Mouse (Mus musculus) kidney, postnatal 0 days (tissue): ENCODE data around the gene Crp. TPM values are rescaled to one million over a fixed set of nuclear protein-coding genes. Genes with fewer than 3 reads are reported as not detected.
A peak's percentile ranks its signal among the peaks of the same experiment; 100 is the strongest.

ENCODE experiments used
- ATAC-seq: fragments of 200-750 bp; cut with Nextera tagmentation; replicated peaks from 2 replicates; pipeline ENCODE4 v1.8.0; 2017; ENCODE audit warnings: low read depth, moderate number of reproducible peaks, moderate TSS enrichment, moderate library complexity; ENCODE audit not compliant: low FRiP score
- DNase-seq: peaks from one replicate; pipeline ENCODE4 v3.0.0-alpha.2; 2016; ENCODE audit warnings: low spot score
- H3K27ac ChIP-seq: fragments of 300-500 bp; sonication (generic); 2 replicates; pipeline ENCODE4 v1.5.1; 2014; ENCODE audit warnings: mild to moderate bottlenecking
- H3K27me3 ChIP-seq: fragments of 300-500 bp; sonication (generic); 2 replicates; pipeline ENCODE4 v1.6.1; 2014; ENCODE audit warnings: low read length, mixed read lengths; ENCODE audit not compliant: insufficient read depth
- H3K36me3 ChIP-seq: fragments of 300-500 bp; sonication (generic); 2 replicates; pipeline ENCODE4 v1.6.1; 2014; ENCODE audit warnings: low read length, mixed read lengths; ENCODE audit not compliant: insufficient read depth
- H3K4me1 ChIP-seq: fragments of 300-500 bp; sonication (generic); replicated peaks from 2 replicates; pipeline ENCODE4 v1.6.1; 2014; ENCODE audit warnings: antibody characterized with exemption, low read length, mixed read lengths; ENCODE audit not compliant: insufficient read depth
- H3K4me2 ChIP-seq: fragments of 300-500 bp; sonication (generic); 2 replicates; pipeline ENCODE4 v1.6.1; 2014; ENCODE audit warnings: mild to moderate bottlenecking, low read length, moderate library complexity, mixed read lengths
- H3K4me3 ChIP-seq: fragments of 300-500 bp; sonication (generic); replicated peaks from 2 replicates; pipeline ENCODE4 v1.5.1; 2014; ENCODE audit warnings: low read depth, low read length
- H3K9ac ChIP-seq: fragments of 300-500 bp; sonication (generic); 2 replicates; pipeline ENCODE4 v1.6.1; 2014; ENCODE audit warnings: low read depth, low read length
- H3K9me3 ChIP-seq: fragments of 300-500 bp; sonication (generic); replicated peaks from 2 replicates; pipeline ENCODE4 v1.6.1; 2016; ENCODE audit warnings: low read length, inconsistent platforms, mixed read lengths
- CTCF ChIP-seq: IDR thresholded peaks from 2 replicates; pipeline ENCODE4 v1.5.1; 2016; ENCODE audit warnings: antibody characterized with exemption, low read depth, mild to moderate bottlenecking, moderate library complexity
- WGBS: fragments of 180-500 bp; shearing (Covaris S2); extraction: QIAGEN DNeasy Blood & Tissue Kit; methylation state at CpG from one replicate; pipeline ENCODE4 v1.1.7; 2014; 5-methylcytosine and 5-hydroxymethylcytosine counted together
- polyA plus RNA-seq: library from polyadenylated mRNA; unstranded; fragments of >200 nt; fragmentation: Nextera tagmentation; extraction: Ambion mirVana; gene quantifications from 2 replicates; pipeline ENCODE4 v1.2.1, GENCODE M21; 2015

The Crp gene
- polyA plus RNA-seq, 1 experiment from 2014 or later, result not detected

DNA sequence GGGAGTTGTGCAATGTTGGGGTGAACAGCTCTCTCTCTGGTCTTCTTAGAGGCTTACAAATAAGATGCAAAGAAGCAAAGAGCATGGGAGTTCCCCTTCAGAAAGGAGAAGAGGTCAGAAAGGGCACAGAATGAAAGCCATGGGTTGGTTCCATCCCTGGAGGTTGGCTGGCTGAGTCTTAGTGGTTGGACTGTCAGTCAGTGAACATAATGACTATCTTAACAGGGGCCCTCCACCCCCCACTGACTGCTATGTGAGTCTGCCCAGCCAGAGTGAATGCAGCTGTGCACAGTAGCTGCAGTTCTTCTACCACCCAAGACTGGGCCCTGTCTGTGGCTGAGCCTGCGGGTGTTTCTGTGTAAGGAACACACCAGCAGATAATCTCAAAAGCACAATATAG, 178.8 kb downstream of the Crp start:
- no peak for DNase-seq
- Histone ChIP-seq H3K27me3 (no peaks in the 10 kb centered on the region), H3K36me3 (no peaks in the 10 kb centered on the region), H3K4me1 (no peaks in the 10 kb centered on the region), H3K27ac (no peak overlapping the region), H3K9me3 (no peaks in the 10 kb centered on the region), H3K4me3 (no peak overlapping the region), H3K4me2 (no peak overlapping the region), H3K9ac (no peak overlapping the region)
- 0 out of 2 replicates have a peak, but pooled peaks have one; percentile 36 for ATAC-seq
- no peak for TF ChIP-seq CTCF
- WGBS, result 79% methylated on average over 1 of the region's 1 CpGs

Other genes starting within 250 kb of the Crp start
- 1.3 and 2.3 TPM in 2 replicates for gene Slamf9, start 222.7 kb upstream of the Crp start, polyA plus RNA-seq
- gene Igsf9, start 216.3 kb upstream of the Crp start, polyA plus RNA-seq, result 12.5 and 13.3 TPM in 2 replicates
- gene Tagln2, start 198.0 kb upstream of the Crp start, polyA plus RNA-seq, result 225 and 250 TPM in 2 replicates
- gene Cfap45, start 177.3 kb upstream of the Crp start, polyA plus RNA-seq, result 1.1 and 1.3 TPM in 2 replicates
- 1.0 and 1.6 TPM in 2 replicates for gene Vsig8, start 142.1 kb upstream of the Crp start, polyA plus RNA-seq
- gene Slamf8, start 107.5 kb upstream of the Crp start, polyA plus RNA-seq, result 0.16 and 0.18 TPM in 2 replicates
- gene Fcrl6, start 95.5 kb upstream of the Crp start, polyA plus RNA-seq, result not detected in 2 replicates
- 27.0 and 27.4 TPM in 2 replicates for gene Dusp23, start 65.1 kb upstream of the Crp start, polyA plus RNA-seq
- 7.4 and 9.5 TPM in 2 replicates for gene Apcs, start 197.0 kb downstream of the Crp start, polyA plus RNA-seq